Mouse (Mus musculus) liver, embryonic 11.5 days (tissue): ENCODE measurements at regions not wholly inside any gene's neighbourhood (a gene's known extent, or its start where the extent isn't known, plus 50 kb on each side); places are given as distances from the start of the nearest gene placed in this dataset.

Source experiments
- ATAC-seq: fragments of 200-750 bp; cut with Nextera tagmentation; replicated peaks from 2 replicates; pipeline ENCODE4 v1.8.0; 2017; ENCODE audit warnings: moderate number of reproducible peaks, mild to moderate bottlenecking, moderate TSS enrichment, moderate library complexity; ENCODE audit not compliant: low FRiP score
- DNase-seq: peaks from one replicate; pipeline ENCODE4 v3.0.0-alpha.2; 2017; ENCODE audit warnings: low spot score
- H3K27ac ChIP-seq: fragments of 300-500 bp; sonication (generic); 2 replicates; pipeline ENCODE4 v1.5.1; 2014; ENCODE audit warnings: mild to moderate bottlenecking, low read depth, low read length, control low read depth
- H3K27me3 ChIP-seq: fragments of 300-500 bp; sonication (generic); replicated peaks from 2 replicates; pipeline ENCODE4 v1.6.1; 2014; ENCODE audit warnings: low read length, mixed read lengths; ENCODE audit not compliant: control insufficient read depth, insufficient read depth
- H3K36me3 ChIP-seq: fragments of 300-500 bp; sonication (generic); 2 replicates; pipeline ENCODE4 v1.6.1; 2014; ENCODE audit warnings: mild to moderate bottlenecking, low read length, moderate library complexity, mixed read lengths; ENCODE audit not compliant: control insufficient read depth, insufficient read depth
- H3K4me1 ChIP-seq: fragments of 300-500 bp; sonication (generic); replicated peaks from 2 replicates; pipeline ENCODE4 v1.6.1; 2014; ENCODE audit warnings: low read length, mixed read lengths; ENCODE audit not compliant: control insufficient read depth, insufficient read depth
- H3K4me2 ChIP-seq: fragments of 300-500 bp; sonication (generic); 2 replicates; pipeline ENCODE4 v1.6.1; 2014; ENCODE audit warnings: mild to moderate bottlenecking, control low read depth, moderate library complexity
- H3K4me3 ChIP-seq: fragments of 300-500 bp; sonication (generic); 2 replicates; pipeline ENCODE4 v1.5.1; 2014; ENCODE audit warnings: low read depth, low read length, control low read depth
- H3K9ac ChIP-seq: fragments of 300-500 bp; sonication (generic); 2 replicates; pipeline ENCODE4 v1.6.1; 2014; ENCODE audit warnings: low read depth, low read length, control low read depth
- H3K9me3 ChIP-seq: fragments of 300-500 bp; sonication (generic); 2 replicates; pipeline ENCODE4 v1.6.1; 2016; ENCODE audit warnings: low read length, inconsistent platforms, mixed read lengths; ENCODE audit not compliant: control insufficient read depth
- WGBS: fragments of 180-500 bp; shearing (Covaris S2); extraction: QIAGEN DNeasy Blood & Tissue Kit; methylation state at CpG from one replicate; pipeline ENCODE4 v1.1.7; 2014; 5-methylcytosine and 5-hydroxymethylcytosine counted together

DNA sequence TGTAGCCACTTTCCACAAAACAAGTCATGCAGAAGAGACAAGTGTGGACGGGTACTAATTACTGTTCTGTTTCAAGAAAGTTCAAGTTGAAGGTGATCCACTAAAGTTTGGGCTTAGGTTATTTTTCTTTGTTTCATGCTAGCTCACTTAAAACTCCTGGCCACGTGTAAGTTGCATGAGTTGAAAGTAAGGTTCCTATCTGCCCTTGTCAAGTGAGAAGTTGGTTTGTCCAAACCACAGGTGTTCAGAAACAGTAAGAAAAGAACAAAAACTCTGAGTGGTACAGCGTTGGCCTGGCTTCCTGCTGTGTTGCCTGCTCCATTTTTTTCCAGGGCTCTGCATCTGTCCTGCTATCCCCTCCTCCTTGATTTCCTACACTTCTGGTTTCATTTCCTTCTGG, 168.5 kb downstream of the Bcl11a start:
- Histone ChIP-seq H3K4me3 (no peak overlapping the region), H3K4me1 (peaks cover 5% of the 10 kb centered on the region; the same call in 1 of the 2 replicates), H3K36me3 (no peaks in the 10 kb centered on the region), H3K9ac (no peak overlapping the region), H3K27me3 (no peaks in the 10 kb centered on the region), H3K27ac (no peak overlapping the region), H3K4me2 (no peak overlapping the region), H3K9me3 (no peaks in the 10 kb centered on the region)
- no peak for DNase-seq
- 63% methylated on average over 3 of the region's 3 CpGs for WGBS
- ATAC-seq, result no peak

GRCm38 (mm10) chr11:24247285-24247684, 169.4 kb downstream of the Bcl11a start:
- DNase-seq (no peak), ATAC-seq (no peak)
- Histone ChIP-seq H3K27ac (no peak overlapping the region), H3K4me1 (peaks cover 5% of the 10 kb centered on the region; the same call in 1 of the 2 replicates), H3K9me3 (no peaks in the 10 kb centered on the region), H3K4me2 (no peak overlapping the region), H3K9ac (no peak overlapping the region), H3K27me3 (no peaks in the 10 kb centered on the region), H3K4me3 (no peak overlapping the region), H3K36me3 (no peaks in the 10 kb centered on the region)
- WGBS, result 86% methylated on average over 4 of the region's 4 CpGs

DNA sequence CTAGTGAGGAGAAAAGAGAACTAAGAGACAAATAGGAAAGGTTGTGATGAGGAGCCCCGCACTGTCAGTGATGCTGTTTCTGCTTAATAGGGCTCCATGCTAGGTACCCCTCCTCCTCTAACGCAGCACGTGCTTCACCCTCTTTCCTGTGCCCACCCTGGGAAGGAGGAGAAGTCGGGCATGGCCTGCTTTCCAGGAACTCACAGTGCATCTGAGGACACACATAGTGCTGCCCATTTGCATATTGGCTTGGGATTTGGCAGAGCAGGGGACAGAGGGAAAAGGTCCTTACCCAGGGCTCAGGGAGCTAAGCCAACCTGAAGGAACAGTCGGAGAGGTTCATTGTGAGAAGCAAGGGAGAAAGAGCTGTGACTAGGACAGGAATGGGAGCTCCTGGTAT, 173.7 kb downstream of the Bcl11a start:
- Histone ChIP-seq H3K4me2 (no peak overlapping the region), H3K4me3 (no peak overlapping the region), H3K4me1 (no peaks in the 10 kb centered on the region), H3K27me3 (no peaks in the 10 kb centered on the region), H3K27ac (no peak overlapping the region), H3K9ac (no peak overlapping the region), H3K9me3 (no peaks in the 10 kb centered on the region), H3K36me3 (no peaks in the 10 kb centered on the region)
- no peak for DNase-seq
- no peak for ATAC-seq
- 60% methylated on average over 5 of the region's 5 CpGs for WGBS

DNA sequence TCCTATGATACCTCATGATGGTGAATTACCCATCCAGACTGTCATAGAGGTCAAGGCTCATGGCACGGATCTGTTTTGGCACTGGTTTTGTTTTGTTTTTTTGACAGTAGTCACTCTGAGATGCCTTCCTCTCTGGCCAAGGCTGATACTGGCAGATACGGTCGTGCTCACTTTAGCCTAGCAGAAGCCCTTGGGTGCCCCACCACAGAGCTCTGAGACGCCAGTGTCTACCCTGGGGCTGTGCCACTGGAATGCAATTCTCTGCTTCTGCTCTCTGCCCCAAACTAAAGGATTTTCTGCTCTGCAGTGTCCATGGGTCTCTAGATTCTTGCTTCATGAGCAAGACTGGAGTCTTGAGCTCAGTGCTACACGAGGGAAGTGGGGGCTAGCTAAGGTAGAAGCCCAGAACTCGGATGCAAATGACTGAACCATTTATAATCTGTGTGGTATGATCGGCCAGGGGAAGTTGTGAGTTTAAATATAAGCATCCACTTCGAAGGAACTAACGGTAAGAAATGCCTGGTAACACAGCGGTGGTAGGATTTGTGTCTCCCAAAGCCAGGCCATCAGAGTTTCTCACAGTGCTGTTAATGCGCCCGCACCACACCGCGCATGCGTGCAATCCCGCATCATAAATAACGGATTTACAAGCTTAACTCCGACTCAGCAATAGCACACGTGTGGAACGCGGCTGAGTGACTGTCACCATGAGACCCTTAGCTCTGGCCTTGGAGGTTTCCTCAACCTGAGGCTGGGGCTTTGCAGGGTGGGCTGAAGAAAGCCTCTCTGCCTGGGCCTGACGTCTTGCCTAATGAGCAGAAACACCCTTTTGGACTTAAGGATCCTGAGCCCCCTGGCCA, 177.6 kb downstream of the Bcl11a start:
- DNase-seq (no peak), ATAC-seq (no peak)
- H3K27me3 ChIP-seq, result no peaks in the 10 kb centered on the region
- no peaks in the 10 kb centered on the region for H3K36me3 ChIP-seq
- no peak overlapping the region for H3K4me2 ChIP-seq
- H3K9ac ChIP-seq, result no peak overlapping the region
- 80% methylated on average over 22 of the region's 22 CpGs for WGBS
- no peaks in the 10 kb centered on the region for H3K4me1 ChIP-seq
- H3K4me3 ChIP-seq, result no peak overlapping the region
- H3K9me3 ChIP-seq, result no peaks in the 10 kb centered on the region
- H3K27ac ChIP-seq, result no peak overlapping the region

DNA sequence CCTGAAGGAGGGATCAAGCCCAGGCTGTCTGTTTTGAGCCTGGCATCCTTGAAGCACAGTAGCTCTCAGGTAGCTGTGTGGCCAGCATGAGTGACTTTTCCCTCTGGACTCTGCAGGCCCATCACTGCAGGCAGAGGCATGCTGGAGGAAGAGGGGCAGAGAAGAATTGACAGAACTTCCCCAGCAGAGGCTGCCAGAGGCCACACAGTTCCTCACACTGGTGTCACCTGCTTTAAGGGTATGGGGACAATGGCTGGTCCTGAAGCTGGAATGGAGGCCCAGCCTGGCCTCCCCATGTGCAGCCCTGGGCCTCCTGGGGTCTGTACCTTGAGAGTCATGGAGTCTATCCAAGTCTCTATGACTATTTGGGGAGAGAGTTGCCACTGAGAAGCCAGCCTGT, 179.9 kb downstream of the Bcl11a start:
- no peak overlapping the region for H3K9ac ChIP-seq
- no peaks in the 10 kb centered on the region for H3K9me3 ChIP-seq
- no peak overlapping the region for H3K4me3 ChIP-seq
- no peaks in the 10 kb centered on the region for H3K27me3 ChIP-seq
- no peak for DNase-seq
- no peaks in the 10 kb centered on the region for H3K4me1 ChIP-seq
- no peak overlapping the region for H3K4me2 ChIP-seq
- no peaks in the 10 kb centered on the region for H3K36me3 ChIP-seq
- no peak overlapping the region for H3K27ac ChIP-seq
- no peak for ATAC-seq

DNA sequence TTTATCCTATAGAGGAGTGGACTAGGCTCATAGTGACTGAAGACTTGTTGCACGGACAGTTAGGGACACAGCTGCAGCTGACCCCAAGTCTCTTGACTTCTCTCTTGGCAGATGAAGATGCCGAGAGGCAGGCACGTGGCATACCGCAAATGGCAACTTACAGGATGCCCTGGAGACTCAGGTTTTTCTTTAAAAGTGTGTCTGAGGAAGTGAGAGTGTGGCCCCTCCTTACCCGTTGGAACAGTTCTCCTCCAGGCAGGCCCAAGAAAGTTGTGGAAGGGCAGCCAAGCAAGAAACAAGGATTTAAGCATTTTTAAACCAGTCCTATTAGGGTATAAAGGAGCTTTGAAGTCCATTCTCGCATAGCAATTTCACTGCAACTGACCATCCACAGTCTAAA, 180.5 kb downstream of the Bcl11a start:
- Histone ChIP-seq H3K9ac (no peak overlapping the region), H3K36me3 (no peaks in the 10 kb centered on the region), H3K4me3 (no peak overlapping the region), H3K4me2 (no peak overlapping the region), H3K4me1 (no peaks in the 10 kb centered on the region), H3K27me3 (no peaks in the 10 kb centered on the region), H3K27ac (no peak overlapping the region), H3K9me3 (no peaks in the 10 kb centered on the region)
- WGBS, result 75% methylated on average over 6 of the region's 6 CpGs
- no peak for DNase-seq
- ATAC-seq, result no peak

- no peaks in the 10 kb centered on the region for H3K4me1 ChIP-seq
- DNase-seq, result no peak
- no peaks in the 10 kb centered on the region for H3K36me3 ChIP-seq
- H3K4me2 ChIP-seq, result no peak overlapping the region
- H3K4me3 ChIP-seq, result no peak overlapping the region
- no peak for ATAC-seq
- WGBS, result 60% methylated on average over 2 of the region's 2 CpGs
- no peaks in the 10 kb centered on the region for H3K9me3 ChIP-seq
- H3K9ac ChIP-seq, result no peak overlapping the region
- no peak overlapping the region for H3K27ac ChIP-seq
- no peaks in the 10 kb centered on the region for H3K27me3 ChIP-seq
Observed at GRCm38 (mm10) chr11:24259668-24260067, 181.8 kb downstream of the Bcl11a start.

- no peaks in the 10 kb centered on the region for H3K4me1 ChIP-seq
- H3K9ac ChIP-seq, result no peak overlapping the region
- no peaks in the 10 kb centered on the region for H3K27me3 ChIP-seq
- no peak overlapping the region for H3K4me3 ChIP-seq
- ATAC-seq (no peak), DNase-seq (no peak)
- no peak overlapping the region for H3K4me2 ChIP-seq
- no peak overlapping the region for H3K27ac ChIP-seq
- WGBS, result 65% methylated on average over 2 of the region's 2 CpGs
- no peaks in the 10 kb centered on the region for H3K36me3 ChIP-seq
- H3K9me3 ChIP-seq, result no peaks in the 10 kb centered on the region
Observed at GRCm38 (mm10) chr11:24269046-24269445, 191.2 kb downstream of the Bcl11a start.

DNA sequence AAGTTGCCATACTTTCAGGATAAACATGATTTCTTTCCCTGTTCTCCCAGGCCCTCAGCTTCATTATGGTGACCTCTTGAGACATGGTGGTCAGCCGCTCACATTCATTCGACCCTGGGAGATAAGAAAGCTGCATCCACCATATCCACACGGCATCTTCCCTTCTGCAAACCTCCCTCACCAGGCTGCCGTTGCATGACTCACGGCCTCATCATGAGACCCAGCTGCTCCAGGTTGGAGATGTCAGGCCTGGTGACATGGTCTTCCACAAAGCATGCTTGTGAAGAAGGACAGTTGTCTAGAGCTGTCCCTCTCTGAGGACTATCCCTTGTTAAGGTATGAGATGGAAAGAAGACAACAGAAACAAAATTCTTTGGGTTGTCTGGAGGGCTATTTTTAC, 203.8 kb downstream of the Bcl11a start:
- Histone ChIP-seq H3K27ac (no peak overlapping the region), H3K9me3 (no peaks in the 10 kb centered on the region), H3K9ac (no peak overlapping the region), H3K4me1 (0 out of 2 replicates have a peak, but pooled peaks cover 2% of the 10 kb centered on the region), H3K4me3 (no peak overlapping the region), H3K36me3 (no peaks in the 10 kb centered on the region), H3K4me2 (no peak overlapping the region), H3K27me3 (no peaks in the 10 kb centered on the region; the same call in 1 of the 2 replicates)
- DNase-seq (no peak), ATAC-seq (no peak)
- WGBS, result 51% methylated on average over 5 of the region's 5 CpGs
